Mouse (Mus musculus) forebrain, embryonic 12.5 days (tissue): ENCODE measurements around the gene Aqp3. TPM values are rescaled to one million over a fixed set of nuclear protein-coding genes. Genes with fewer than 3 reads are reported as not detected.
A peak's percentile ranks its signal among the peaks of the same experiment; 100 is the strongest.

Source experiments
- ATAC-seq: fragments of 200-750 bp; cut with Nextera tagmentation; 2 replicates; pipeline ENCODE4 v1.8.0; 2017; ENCODE audit warnings: moderate TSS enrichment; ENCODE audit not compliant: low FRiP score
- H3K27ac ChIP-seq: fragments of 300-500 bp; sonication (generic); 2 replicates; pipeline ENCODE4 v1.5.1; 2016; ENCODE audit warnings: mild to moderate bottlenecking
- H3K27me3 ChIP-seq: fragments of 300-500 bp; sonication (generic); 2 replicates; pipeline ENCODE4 v1.6.1; 2016; ENCODE audit warnings: mild to moderate bottlenecking
- H3K36me3 ChIP-seq: fragments of 300-500 bp; sonication (generic); replicated peaks from 2 replicates; pipeline ENCODE4 v1.6.1; 2016; ENCODE audit warnings: mild to moderate bottlenecking
- H3K4me1 ChIP-seq: fragments of 300-500 bp; sonication (generic); 2 replicates; pipeline ENCODE4 v1.6.1; 2016
- H3K4me2 ChIP-seq: fragments of 300-500 bp; sonication (generic); 2 replicates; pipeline ENCODE4 v1.6.1; 2016; ENCODE audit warnings: mild to moderate bottlenecking, moderate library complexity
- H3K4me3 ChIP-seq: fragments of 300-500 bp; sonication (generic); replicated peaks from 2 replicates; pipeline ENCODE4 v1.5.1; 2016; ENCODE audit warnings: mild to moderate bottlenecking
- H3K9ac ChIP-seq: fragments of 300-500 bp; sonication (generic); 2 replicates; pipeline ENCODE4 v1.6.1; 2016; ENCODE audit warnings: mild to moderate bottlenecking
- H3K9me3 ChIP-seq: fragments of 300-500 bp; sonication (generic); 2 replicates; pipeline ENCODE4 v1.6.1; 2016
- WGBS: fragments of 180-500 bp; shearing (Covaris S2); methylation state at CpG from one replicate; pipeline ENCODE4 v1.1.7; 2016; 5-methylcytosine and 5-hydroxymethylcytosine counted together
- polyA plus RNA-seq: library from polyadenylated mRNA; unstranded; fragments of >200 nt; fragmentation: Nextera tagmentation; extraction: Ambion mirVana; gene quantifications from 2 replicates; pipeline ENCODE4 v1.2.1, GENCODE M21; 2016

Gene Aqp3
- polyA plus RNA-seq, 1 experiment from 2014 or later = 1.3 TPM

DNA sequence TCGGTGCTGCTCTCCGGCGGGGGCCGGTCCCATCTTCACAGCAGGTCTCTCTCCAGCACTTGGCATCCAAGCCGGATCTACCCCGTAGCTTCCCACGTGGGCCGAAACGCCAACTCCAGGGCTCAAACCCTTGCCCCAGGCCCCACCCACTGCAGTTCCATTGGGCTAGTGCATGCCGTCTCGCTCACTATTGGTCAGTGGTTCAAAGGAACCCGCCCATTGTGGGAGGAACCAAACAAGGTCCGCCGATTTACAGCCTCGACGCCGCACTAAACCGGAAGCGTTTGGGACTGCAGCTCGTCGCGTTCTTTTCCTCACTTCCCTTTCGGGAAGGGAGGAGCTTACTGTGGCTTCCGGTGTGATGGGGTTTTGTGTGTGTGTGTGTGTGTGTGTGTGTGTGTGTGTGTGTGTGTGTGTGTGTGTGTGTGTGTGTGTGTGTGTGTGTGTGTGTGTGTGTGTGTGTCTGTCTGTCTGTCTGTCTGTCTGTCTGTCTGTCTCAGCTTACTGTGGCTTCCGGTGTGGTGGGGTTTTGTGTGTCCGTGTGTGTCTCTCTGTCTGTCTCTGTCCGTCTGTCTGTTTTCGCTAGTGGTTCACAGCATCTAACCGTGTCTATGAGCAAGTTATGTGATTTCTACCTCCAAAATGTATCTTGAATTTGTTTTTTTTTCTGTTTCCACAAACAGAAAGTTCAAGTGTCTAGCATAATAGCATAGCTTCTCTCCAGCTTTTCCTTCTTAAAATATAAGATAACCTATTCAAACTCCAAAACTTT is 26.4 kb upstream of the Aqp3 start, which contains the start of gene Nol6:
Nol6 (minus strand) TSS at position 276 of the 772 bp plus-strand sequence.
- H3K27me3 ChIP-seq = no peaks in the 10 kb centered on the region
- ATAC-seq = peak; percentile 100
- 3% methylated on average over 29 of the region's 29 CpGs for WGBS
- peak within 1 kb of the TSS; percentile 78 for H3K4me2 ChIP-seq
- no peaks in the 10 kb centered on the region for H3K9me3 ChIP-seq
- H3K36me3 ChIP-seq = peaks cover 30% of the 10 kb centered on the region
- no peak within 1 kb of the TSS for H3K27ac ChIP-seq
- H3K9ac ChIP-seq = peak within 1 kb of the TSS; percentile 55
- peaks cover 10% of the 10 kb centered on the region for H3K4me1 ChIP-seq
- peak within 1 kb of the TSS; percentile 60 for H3K4me3 ChIP-seq

DNA sequence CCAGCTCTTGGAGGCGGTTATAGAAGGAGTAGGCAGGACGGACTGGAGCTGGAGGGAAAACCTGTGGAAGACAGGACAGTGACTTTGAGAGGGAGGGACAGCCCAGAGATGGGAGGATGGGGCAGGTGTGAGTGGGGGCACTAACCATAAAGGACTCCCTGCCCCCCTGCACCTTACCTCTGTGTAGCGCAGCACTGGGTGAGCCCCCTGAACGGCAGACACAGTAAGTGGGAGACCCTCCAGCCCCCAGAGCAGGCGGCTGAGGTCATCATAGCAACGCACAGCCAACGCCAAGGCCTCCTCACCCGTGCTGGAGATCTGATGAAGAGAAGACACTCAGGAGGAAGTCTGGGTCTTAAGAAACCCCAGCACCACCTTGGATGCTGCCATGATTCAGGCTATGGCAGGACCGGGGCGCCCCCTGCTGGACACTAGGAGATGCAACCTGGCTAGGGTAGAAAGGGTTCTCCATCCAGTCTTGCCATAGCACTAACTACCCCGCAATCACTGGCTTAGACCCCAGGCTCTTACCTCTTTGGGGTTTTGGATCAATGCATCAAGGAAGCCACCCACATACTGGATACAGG is 20.8 kb upstream of the Aqp3 start:
- 75% methylated on average over 11 of the region's 11 CpGs for WGBS
- H3K4me1 ChIP-seq = peaks cover 10% of the 10 kb centered on the region
- no peak overlapping the region for H3K9ac ChIP-seq
- peaks cover 84% of the 10 kb centered on the region for H3K36me3 ChIP-seq
- no peak overlapping the region for H3K27ac ChIP-seq
- ATAC-seq = no peak
- H3K4me2 ChIP-seq = no peak overlapping the region
- no peak overlapping the region for H3K4me3 ChIP-seq
- H3K27me3 ChIP-seq = no peaks in the 10 kb centered on the region
- H3K9me3 ChIP-seq = no peaks in the 10 kb centered on the region

DNA sequence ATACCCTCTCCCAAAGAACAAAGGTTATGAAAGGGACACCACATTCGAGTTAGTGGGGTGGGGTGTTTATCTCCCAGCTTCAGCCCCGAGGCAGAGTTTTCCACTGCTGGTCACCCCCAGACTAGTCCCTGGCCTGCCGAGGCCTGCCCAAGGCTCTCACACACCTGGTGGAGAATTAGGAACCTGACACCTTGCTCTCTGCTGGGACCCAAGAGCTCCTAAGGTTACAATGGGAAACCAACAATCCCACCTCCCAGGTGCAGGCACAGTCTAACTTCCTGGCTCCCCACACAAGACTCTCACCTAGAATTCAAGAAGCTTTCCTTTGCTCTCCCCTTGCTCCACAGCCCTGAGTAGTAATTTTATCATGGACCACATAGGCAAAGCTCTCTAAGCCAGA is 18.8 kb upstream of the Aqp3 start:
- Histone ChIP-seq H3K36me3 (peaks cover 78% of the 10 kb centered on the region), H3K4me2 (no peak overlapping the region), H3K4me3 (no peak overlapping the region), H3K27ac (no peak overlapping the region), H3K9ac (no peak overlapping the region), H3K27me3 (no peaks in the 10 kb centered on the region), H3K4me1 (no peaks in the 10 kb centered on the region), H3K9me3 (no peaks in the 10 kb centered on the region)
- ATAC-seq = no peak
- WGBS = 76% methylated on average over 3 of the region's 3 CpGs

DNA sequence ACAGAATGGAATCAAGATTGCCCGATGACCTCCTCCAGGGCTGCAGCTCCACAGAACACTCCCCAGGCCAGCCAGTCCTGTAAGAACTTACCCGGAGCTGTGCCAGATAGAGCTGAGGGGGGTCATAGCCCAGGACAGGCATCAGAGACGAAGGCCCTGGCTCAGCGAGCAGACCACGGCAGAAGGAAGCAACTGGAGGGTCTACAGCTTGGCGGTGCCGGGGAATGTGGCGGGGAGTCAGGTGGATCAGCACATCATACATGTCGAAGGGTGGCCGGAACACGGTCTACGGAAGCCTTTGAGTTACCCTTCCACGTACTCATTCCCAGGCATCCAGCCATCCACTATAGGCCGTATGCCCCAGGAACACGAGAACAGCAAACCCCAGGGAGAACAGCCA is 17.8 kb upstream of the Aqp3 start:
- Histone ChIP-seq H3K9me3 (no peaks in the 10 kb centered on the region), H3K4me3 (no peak overlapping the region), H3K9ac (no peak overlapping the region), H3K27ac (no peak overlapping the region), H3K4me1 (no peaks in the 10 kb centered on the region), H3K36me3 (peaks cover 68% of the 10 kb centered on the region), H3K27me3 (no peaks in the 10 kb centered on the region), H3K4me2 (no peak overlapping the region)
- WGBS = 96% methylated on average over 15 of the region's 15 CpGs
- no peak for ATAC-seq

DNA sequence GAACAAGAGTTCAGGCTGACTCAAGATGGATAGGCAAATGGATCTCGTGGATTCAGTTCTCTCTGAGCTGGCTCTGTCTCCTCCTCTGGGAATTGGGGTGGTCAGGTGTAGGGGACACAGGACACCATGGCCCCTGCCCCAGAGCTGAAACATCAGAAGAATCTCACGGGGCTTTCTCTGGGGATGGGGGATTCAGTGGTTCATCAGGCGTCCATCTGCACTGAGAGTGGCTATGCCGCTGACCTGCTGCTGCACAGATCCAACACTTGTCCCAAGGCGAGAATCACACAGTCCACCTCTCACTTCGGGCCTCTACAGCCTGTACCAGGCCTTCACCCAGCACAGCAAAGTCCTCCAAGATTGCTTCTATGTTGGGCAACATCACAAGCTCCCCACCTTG is 17.1 kb upstream of the Aqp3 start:
- ATAC-seq = no peak
- Histone ChIP-seq H3K4me3 (no peak overlapping the region), H3K9me3 (no peaks in the 10 kb centered on the region), H3K27me3 (no peaks in the 10 kb centered on the region), H3K4me2 (no peak overlapping the region), H3K4me1 (no peaks in the 10 kb centered on the region), H3K27ac (no peak overlapping the region), H3K36me3 (peaks cover 61% of the 10 kb centered on the region), H3K9ac (no peak overlapping the region)
- WGBS = 94% methylated on average over 6 of the region's 6 CpGs

DNA sequence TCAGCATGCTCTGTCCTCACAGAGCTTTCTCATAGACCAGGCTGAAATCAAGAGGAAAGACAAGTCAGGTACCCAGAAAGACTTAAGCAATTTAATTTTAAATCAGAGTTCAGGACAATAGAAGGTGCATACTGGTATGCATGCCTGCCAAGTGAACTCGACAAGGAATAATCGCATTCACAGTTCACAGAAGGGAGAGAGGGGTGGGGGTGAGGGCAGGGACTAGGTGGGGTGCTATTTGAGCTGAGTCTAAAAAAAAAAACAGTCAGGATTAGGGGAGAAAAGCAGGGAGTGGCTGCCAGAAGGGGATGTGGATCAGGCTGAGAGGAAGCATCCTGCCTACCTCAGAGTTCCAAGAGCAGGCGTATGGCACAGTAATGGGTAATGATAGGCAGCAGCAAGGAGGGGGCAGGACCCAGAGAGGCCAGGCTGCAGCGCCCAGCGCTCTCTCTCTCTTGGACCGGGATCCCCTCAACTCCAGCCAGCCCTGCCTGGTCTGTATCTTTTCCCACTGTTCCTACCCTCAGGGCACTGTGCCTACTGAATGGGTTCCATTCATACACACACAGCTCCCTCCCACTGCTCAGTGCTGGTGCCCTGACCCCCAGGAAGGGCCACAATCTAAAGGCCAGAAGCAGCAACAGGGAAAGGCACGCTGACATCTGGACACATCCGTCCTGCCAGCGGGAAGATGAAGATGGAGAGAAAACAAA is 16.5 kb upstream of the Aqp3 start:
- WGBS = 84% methylated on average over 8 of the region's 9 CpGs
- no peaks in the 10 kb centered on the region for H3K4me1 ChIP-seq

DNA sequence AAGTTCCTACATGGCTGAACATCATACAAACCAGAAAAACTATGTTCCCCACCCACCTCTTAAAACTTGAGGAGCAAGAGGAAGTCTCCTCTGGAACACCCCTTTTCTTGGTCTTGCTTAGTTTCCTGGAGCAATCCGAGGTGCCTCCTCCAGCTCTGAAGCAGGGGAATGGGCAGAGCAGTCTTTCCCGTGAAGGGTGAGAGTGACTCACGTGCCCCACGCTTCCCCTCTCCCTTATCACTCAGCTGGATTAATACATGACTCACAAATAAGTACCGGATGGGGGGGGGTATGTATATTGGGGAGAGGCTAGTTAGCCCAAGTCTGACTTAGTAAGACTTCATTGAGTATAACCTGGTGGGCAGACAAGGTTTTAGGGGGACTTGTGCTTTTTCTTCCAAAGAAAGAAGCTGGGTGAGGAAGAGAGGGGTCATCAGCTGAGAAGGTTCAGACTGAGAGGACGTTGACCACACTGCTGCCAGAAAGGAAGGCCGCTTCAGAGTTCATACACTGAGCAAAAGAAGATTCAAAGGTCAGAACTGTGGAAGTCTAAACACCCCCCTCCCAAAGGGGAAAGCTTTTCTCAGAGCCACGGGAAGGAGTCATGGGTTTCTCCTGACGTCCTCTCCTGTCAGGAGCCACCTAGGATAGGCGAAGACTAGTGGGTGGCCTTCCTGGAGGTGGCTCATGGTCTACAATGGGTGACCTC is 10.9 kb upstream of the Aqp3 start:
- WGBS = 87% methylated on average over 10 of the region's 10 CpGs

More for the DNA sequence above, 16.5 kb upstream of the Aqp3 start:
- H3K27me3 ChIP-seq = no peaks in the 10 kb centered on the region
- H3K27ac ChIP-seq = no peak overlapping the region
- no peak overlapping the region for H3K9ac ChIP-seq
- ATAC-seq = no peak
- H3K9me3 ChIP-seq = no peaks in the 10 kb centered on the region
- no peak overlapping the region for H3K4me3 ChIP-seq
- H3K36me3 ChIP-seq = peaks cover 55% of the 10 kb centered on the region
- H3K4me2 ChIP-seq = no peak overlapping the region

DNA sequence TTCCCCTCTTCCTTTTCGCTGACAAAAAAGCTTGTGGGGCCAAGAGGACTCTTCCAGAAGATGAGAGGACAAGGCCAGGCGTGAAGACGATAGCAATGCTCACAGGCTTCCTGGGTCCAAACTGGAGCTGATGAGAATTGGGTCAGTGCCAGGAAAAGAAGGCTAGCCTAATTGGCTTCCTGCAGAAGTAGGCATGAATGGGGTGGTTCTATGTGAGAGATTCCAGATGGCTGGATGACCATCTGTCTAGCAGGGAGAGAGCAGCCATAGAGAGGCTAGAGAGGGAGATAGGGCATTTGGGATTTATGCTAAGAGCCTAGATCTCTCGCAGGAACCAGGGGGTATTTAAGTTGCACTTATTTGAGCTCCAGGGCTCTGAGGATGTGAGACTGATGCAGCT is 9.5 kb upstream of the Aqp3 start:
- Histone ChIP-seq H3K4me1 (peaks cover 4% of the 10 kb centered on the region; the same call in 1 of the 2 replicates), H3K27ac (no peak overlapping the region)
- ATAC-seq = no peak

More for the DNA sequence above, 10.9 kb upstream of the Aqp3 start:
- Histone ChIP-seq H3K27me3 (0 out of 2 replicates have a peak, but pooled peaks cover 3% of the 10 kb centered on the region), H3K9me3 (no peaks in the 10 kb centered on the region), H3K4me3 (no peak overlapping the region), H3K36me3 (peaks cover under 1% of the 10 kb centered on the region; the same call in 1 of the 2 replicates), H3K9ac (no peak overlapping the region), H3K4me2 (no peak overlapping the region), H3K27ac (no peak overlapping the region), H3K4me1 (peaks cover 4% of the 10 kb centered on the region; the same call in 1 of the 2 replicates)
- ATAC-seq = no peak

DNA sequence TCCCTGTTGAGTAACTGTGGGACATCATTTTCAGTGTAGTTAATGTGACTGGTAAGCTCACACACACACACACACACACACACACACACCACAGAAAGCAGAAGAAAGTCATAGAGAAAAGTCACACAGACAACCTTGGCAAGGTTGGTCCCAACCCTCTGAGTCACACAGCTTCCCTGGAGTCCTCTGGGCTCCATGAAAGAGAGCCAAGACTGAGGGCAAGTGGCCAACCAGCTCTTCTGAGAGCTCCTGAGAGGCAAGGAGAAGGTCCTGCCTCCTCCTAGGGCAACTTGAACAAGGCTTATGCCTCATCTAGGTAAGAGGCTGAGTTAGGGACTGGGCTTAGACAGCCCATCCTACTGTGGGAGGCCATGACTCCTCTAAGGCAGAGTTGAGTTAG is 4.9 kb upstream of the Aqp3 start:
- no peaks in the 10 kb centered on the region for H3K36me3 ChIP-seq
- ATAC-seq = no peak
- no peaks in the 10 kb centered on the region for H3K9me3 ChIP-seq
- H3K4me2 ChIP-seq = no peak overlapping the region
- H3K27ac ChIP-seq = no peak overlapping the region
- no peak overlapping the region for H3K9ac ChIP-seq
- no peak overlapping the region for H3K4me3 ChIP-seq
- peaks cover 13% of the 10 kb centered on the region for H3K4me1 ChIP-seq
- peaks cover 19% of the 10 kb centered on the region for H3K27me3 ChIP-seq

More for the DNA sequence above, 9.5 kb upstream of the Aqp3 start:
- Histone ChIP-seq H3K9me3 (no peaks in the 10 kb centered on the region), H3K4me2 (no peak overlapping the region), H3K4me3 (no peak overlapping the region), H3K27me3 (0 out of 2 replicates have a peak, but pooled peaks cover 3% of the 10 kb centered on the region), H3K36me3 (no peaks in the 10 kb centered on the region; the same call in 1 of the 2 replicates), H3K9ac (no peak overlapping the region)
- 69% methylated on average over 4 of the region's 4 CpGs for WGBS

DNA sequence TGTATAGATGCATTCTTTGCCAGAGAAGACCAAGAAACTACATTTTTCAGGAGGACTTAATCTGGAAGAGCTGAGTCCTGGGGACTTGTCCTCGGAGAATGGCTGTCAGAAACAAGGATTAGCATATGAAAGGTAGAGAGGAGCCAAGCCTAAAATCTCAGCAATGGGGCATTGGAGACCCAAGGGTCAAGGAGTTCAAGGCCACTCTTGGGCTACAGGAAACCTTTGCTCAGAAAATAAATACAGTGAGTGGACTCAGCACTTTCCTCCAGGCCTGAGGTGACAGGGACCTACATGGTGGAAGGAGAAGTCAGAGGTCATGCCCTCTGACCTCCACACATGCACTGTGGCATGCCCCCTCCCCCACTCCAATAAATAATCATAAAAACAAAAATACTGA is 3.0 kb upstream of the Aqp3 start:
- Histone ChIP-seq H3K27me3 (peaks cover 38% of the 10 kb centered on the region), H3K4me2 (no peak overlapping the region), H3K9me3 (no peaks in the 10 kb centered on the region), H3K9ac (no peak overlapping the region), H3K27ac (no peak overlapping the region), H3K4me1 (peaks cover 13% of the 10 kb centered on the region), H3K36me3 (no peaks in the 10 kb centered on the region), H3K4me3 (no peak overlapping the region)
- 43% methylated on average over 1 of the region's 1 CpGs for WGBS
- ATAC-seq = no peak

DNA sequence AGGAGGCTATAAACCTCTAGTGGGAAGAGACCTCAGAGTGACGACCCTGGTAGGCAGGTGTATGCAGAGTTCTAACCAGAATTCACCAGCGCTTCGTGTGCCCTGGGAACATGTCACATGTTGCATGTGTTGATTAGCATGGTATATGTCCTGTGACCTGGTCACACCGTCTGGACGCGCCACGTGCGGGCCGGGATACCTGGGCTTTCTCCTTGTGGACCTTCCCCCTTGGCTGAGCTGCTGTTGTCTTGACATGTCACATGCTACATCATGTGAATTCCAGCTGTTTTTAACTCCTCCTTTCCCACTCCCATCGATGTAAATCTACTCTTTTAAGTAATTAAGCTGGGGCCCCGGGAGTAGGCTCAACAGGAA is 581 bp upstream of the Aqp3 start:
- Histone ChIP-seq H3K4me1 (peaks cover 13% of the 10 kb centered on the region), H3K4me2 (peak overlapping the region; percentile 86), H3K27me3 (peaks cover 42% of the 10 kb centered on the region), H3K9me3 (no peaks in the 10 kb centered on the region), H3K4me3 (peak overlapping the region; percentile 45), H3K36me3 (no peaks in the 10 kb centered on the region), H3K27ac (no peak overlapping the region), H3K9ac (peak overlapping the region; percentile 42; the same call in 1 of the 2 replicates)
- 0 out of 2 replicates have a peak, but pooled peaks have one; percentile 20 for ATAC-seq
- 20% methylated on average over 11 of the region's 11 CpGs for WGBS

DNA sequence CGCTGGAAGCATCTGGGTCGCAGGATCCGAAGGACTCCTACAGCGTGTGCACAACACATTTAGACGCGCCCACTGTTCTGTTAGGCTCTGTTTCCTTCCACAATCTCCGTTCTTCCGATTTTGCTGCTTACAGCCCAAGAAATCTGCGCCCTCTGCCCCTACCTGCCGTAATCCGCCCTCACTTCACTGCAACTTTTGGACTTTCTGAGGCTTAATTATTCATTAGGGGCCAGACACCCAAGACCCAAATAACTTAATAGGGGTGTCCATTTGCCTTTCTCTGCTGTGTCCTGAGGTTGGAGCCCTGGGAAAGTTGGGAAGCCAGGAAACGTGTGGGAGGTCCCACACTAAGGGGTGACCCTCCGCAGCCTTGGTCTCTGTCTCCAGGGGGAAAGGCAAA is 602 bp downstream of the Aqp3 start:
- H3K27me3 ChIP-seq = peaks cover 42% of the 10 kb centered on the region
- H3K9ac ChIP-seq = no peak overlapping the region
- no peak overlapping the region for H3K4me3 ChIP-seq
- peak overlapping the region; percentile 86 for H3K4me2 ChIP-seq
- no peak overlapping the region for H3K27ac ChIP-seq
- H3K36me3 ChIP-seq = no peaks in the 10 kb centered on the region
- peaks cover 13% of the 10 kb centered on the region for H3K4me1 ChIP-seq
- 39% methylated on average over 13 of the region's 13 CpGs for WGBS
- no peaks in the 10 kb centered on the region for H3K9me3 ChIP-seq
- ATAC-seq = no peak
